Mouse (Mus musculus): Measurements from ENCODE around the gene Npvf. TPM values are rescaled to one million over a fixed set of nuclear protein-coding genes. Genes with fewer than 3 reads are reported as not detected.
A peak's percentile ranks its signal among the peaks of the same experiment; 100 is the strongest.

Gene Npvf
- polyA plus RNA-seq, 1 experiment from 2014 or later = 0.29 TPM

- DNase-seq (ENCODE audit: low spot score) = peak; percentile 92
- Histone ChIP-seq H3K9ac (ENCODE audit: low read depth, low read length) (no peak overlapping the region), H3K4me1 (replicated peaks; ENCODE audit: insufficient read depth, low read length) (no peaks in the 10 kb centered on the region), H3K36me3 (ENCODE audit: insufficient read depth, low read length) (no peaks in the 10 kb centered on the region), H3K9me3 (replicated peaks; ENCODE audit: low read length) (no peaks in the 10 kb centered on the region), H3K4me2 (ENCODE audit: low read length) (no peak overlapping the region), H3K27me3 (ENCODE audit: insufficient read depth, low read length) (no peaks in the 10 kb centered on the region), H3K4me3 (replicated peaks; ENCODE audit: low read depth, low read length) (no peak overlapping the region), H3K27ac (no peak overlapping the region)
- peak; percentile 63 for ATAC-seq (replicated peaks; ENCODE audit: low FRiP score, low read depth)
- TF ChIP-seq CTCF (IDR thresholded peaks at IDR 0.05; ENCODE audit: low read depth) = peak; percentile 99
- WGBS = 30% methylated on average over 8 of the region's 8 CpGs
These were observed 24.7 kb upstream of the Npvf start for GRCm38 (mm10) chr6:50678826-50679485.

GRCm38 (mm10) chr6:50671191-50671590 lies 17.0 kb upstream of the Npvf start:
- Histone ChIP-seq H3K9me3 (replicated peaks; ENCODE audit: low read length) (no peaks in the 10 kb centered on the region), H3K27me3 (ENCODE audit: insufficient read depth, low read length) (no peaks in the 10 kb centered on the region), H3K27ac (no peak overlapping the region), H3K4me1 (replicated peaks; ENCODE audit: insufficient read depth, low read length) (no peaks in the 10 kb centered on the region), H3K4me2 (ENCODE audit: low read length) (no peak overlapping the region), H3K9ac (ENCODE audit: low read depth, low read length) (no peak overlapping the region), H3K4me3 (replicated peaks; ENCODE audit: low read depth, low read length) (no peak overlapping the region), H3K36me3 (ENCODE audit: insufficient read depth, low read length) (no peaks in the 10 kb centered on the region)
- ATAC-seq (replicated peaks; ENCODE audit: low FRiP score, low read depth) = no peak
- no peak for DNase-seq (ENCODE audit: low spot score)
- 92% methylated on average over 3 of the region's 3 CpGs for WGBS
- no peak for TF ChIP-seq CTCF (IDR thresholded peaks at IDR 0.05; ENCODE audit: low read depth)

GRCm38 (mm10) chr6:50666937-50667336 lies 12.7 kb upstream of the Npvf start:
- Histone ChIP-seq H3K27me3 (ENCODE audit: insufficient read depth, low read length) (no peaks in the 10 kb centered on the region), H3K9ac (ENCODE audit: low read depth, low read length) (no peak overlapping the region), H3K9me3 (replicated peaks; ENCODE audit: low read length) (no peaks in the 10 kb centered on the region), H3K36me3 (ENCODE audit: insufficient read depth, low read length) (no peaks in the 10 kb centered on the region), H3K4me3 (replicated peaks; ENCODE audit: low read depth, low read length) (no peak overlapping the region), H3K4me1 (replicated peaks; ENCODE audit: insufficient read depth, low read length) (peaks cover 9% of the 10 kb centered on the region; the same call in 1 of the 2 replicates), H3K27ac (peak overlapping the region; percentile 21; the same call in 1 of the 2 replicates), H3K4me2 (ENCODE audit: low read length) (no peak overlapping the region)
- WGBS = 35% methylated on average over 5 of the region's 5 CpGs
- ATAC-seq (replicated peaks; ENCODE audit: low FRiP score, low read depth) = no peak
- TF ChIP-seq CTCF (IDR thresholded peaks at IDR 0.05; ENCODE audit: low read depth) = no peak
- peak; percentile 51 for DNase-seq (ENCODE audit: low spot score)

- no peak for ATAC-seq (replicated peaks; ENCODE audit: low FRiP score, low read depth)
- 63% methylated on average over 3 of the region's 3 CpGs for WGBS
- no peaks in the 10 kb centered on the region for H3K27me3 ChIP-seq (ENCODE audit: insufficient read depth, low read length)
- no peak overlapping the region for H3K27ac ChIP-seq
- no peaks in the 10 kb centered on the region for H3K36me3 ChIP-seq (ENCODE audit: insufficient read depth, low read length)
- no peaks in the 10 kb centered on the region for H3K9me3 ChIP-seq (replicated peaks; ENCODE audit: low read length)
- no peak overlapping the region for H3K4me2 ChIP-seq (ENCODE audit: low read length)
- peaks cover 9% of the 10 kb centered on the region; the same call in 1 of the 2 replicates for H3K4me1 ChIP-seq (replicated peaks; ENCODE audit: insufficient read depth, low read length)
- no peak for DNase-seq (ENCODE audit: low spot score)
- no peak overlapping the region for H3K9ac ChIP-seq (ENCODE audit: low read depth, low read length)
- no peak overlapping the region for H3K4me3 ChIP-seq (replicated peaks; ENCODE audit: low read depth, low read length)
- no peak for TF ChIP-seq CTCF (IDR thresholded peaks at IDR 0.05; ENCODE audit: low read depth)
These were observed 10.8 kb upstream of the Npvf start for GRCm38 (mm10) chr6:50665020-50665419.

GRCm38 (mm10) chr6:50664193-50664592 lies 10.0 kb upstream of the Npvf start:
- no peak overlapping the region for H3K4me2 ChIP-seq (ENCODE audit: low read length)
- no peak overlapping the region for H3K27ac ChIP-seq
- no peaks in the 10 kb centered on the region for H3K27me3 ChIP-seq (ENCODE audit: insufficient read depth, low read length)
- 85% methylated on average over 3 of the region's 3 CpGs for WGBS
- no peaks in the 10 kb centered on the region for H3K36me3 ChIP-seq (ENCODE audit: insufficient read depth, low read length)
- H3K4me1 ChIP-seq (replicated peaks; ENCODE audit: insufficient read depth, low read length) = peaks cover 9% of the 10 kb centered on the region; the same call in 1 of the 2 replicates
- no peak overlapping the region for H3K4me3 ChIP-seq (replicated peaks; ENCODE audit: low read depth, low read length)
- TF ChIP-seq CTCF (IDR thresholded peaks at IDR 0.05; ENCODE audit: low read depth) = no peak
- no peaks in the 10 kb centered on the region for H3K9me3 ChIP-seq (replicated peaks; ENCODE audit: low read length)
- ATAC-seq (replicated peaks; ENCODE audit: low FRiP score, low read depth) (no peak), DNase-seq (ENCODE audit: low spot score) (no peak)
- no peak overlapping the region for H3K9ac ChIP-seq (ENCODE audit: low read depth, low read length)

- Histone ChIP-seq H3K9me3 (replicated peaks; ENCODE audit: low read length) (no peaks in the 10 kb centered on the region), H3K9ac (ENCODE audit: low read depth, low read length) (no peak overlapping the region), H3K4me1 (replicated peaks; ENCODE audit: insufficient read depth, low read length) (peaks cover 9% of the 10 kb centered on the region; the same call in 1 of the 2 replicates), H3K4me2 (ENCODE audit: low read length) (no peak overlapping the region), H3K36me3 (ENCODE audit: insufficient read depth, low read length) (no peaks in the 10 kb centered on the region), H3K27ac (0 out of 2 replicates have a peak overlapping the region, but pooled peaks have one; percentile 32), H3K4me3 (replicated peaks; ENCODE audit: low read depth, low read length) (no peak overlapping the region), H3K27me3 (ENCODE audit: insufficient read depth, low read length) (no peaks in the 10 kb centered on the region)
- TF ChIP-seq CTCF (IDR thresholded peaks at IDR 0.05; ENCODE audit: low read depth) = no peak
- 22% methylated on average over 12 of the region's 12 CpGs for WGBS
- 0 out of 2 replicates have a peak, but pooled peaks have one; percentile 29 for ATAC-seq (replicated peaks; ENCODE audit: low FRiP score, low read depth)
- peak; percentile 64 for DNase-seq (ENCODE audit: low spot score)
These were observed 8.8 kb upstream of the Npvf start for GRCm38 (mm10) chr6:50662925-50663583.

All from kidney, postnatal 0 days (tissue).